Mouse (Mus musculus) fibroblast of lung, adult 2 months (primary cell): Measurements from ENCODE around the gene Bud13.
A peak's percentile ranks its signal among the peaks of the same experiment; 100 is the strongest.

Experiments used
- DNase-seq: peaks from one replicate; pipeline ENCODE4 v3.0.0-alpha.2; 2011; ENCODE audit warnings: low read depth

Bud13 gene

GRCm38 (mm10) chr9:46282631-46283436 lies at the start of gene Bud13:
Gene Bud13 (plus strand): TSS chr9:46283008.
- peak; percentile 76 for DNase-seq

DNA sequence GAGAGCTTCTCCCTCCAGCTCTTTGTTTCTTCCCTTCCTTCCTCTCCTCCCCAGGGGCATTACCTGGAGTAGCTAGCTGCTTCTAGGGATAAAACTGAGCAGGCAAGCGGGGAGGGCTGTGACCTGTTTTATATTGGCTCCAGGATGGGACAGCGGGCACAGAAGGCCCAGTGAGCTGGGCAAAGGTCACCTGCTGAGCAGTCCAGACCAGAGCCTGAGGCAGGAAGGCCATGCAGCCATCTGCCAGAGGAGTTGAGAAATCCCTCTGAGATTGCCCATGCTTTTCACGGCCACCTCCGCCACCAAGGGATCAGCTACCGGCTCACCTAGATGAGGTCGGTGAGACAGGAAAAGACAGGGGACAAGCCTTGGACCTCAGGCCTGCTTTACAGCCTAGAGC lies 47.6 kb upstream of the Bud13 start:
- no peak for DNase-seq

- no peak for DNase-seq
Measured at GRCm38 (mm10) chr9:46235596-46235648, 47.4 kb upstream of the Bud13 start, which contains the start of gene Apoc3. Gene Apoc3 (minus strand): TSS chr9:46235636.

DNA sequence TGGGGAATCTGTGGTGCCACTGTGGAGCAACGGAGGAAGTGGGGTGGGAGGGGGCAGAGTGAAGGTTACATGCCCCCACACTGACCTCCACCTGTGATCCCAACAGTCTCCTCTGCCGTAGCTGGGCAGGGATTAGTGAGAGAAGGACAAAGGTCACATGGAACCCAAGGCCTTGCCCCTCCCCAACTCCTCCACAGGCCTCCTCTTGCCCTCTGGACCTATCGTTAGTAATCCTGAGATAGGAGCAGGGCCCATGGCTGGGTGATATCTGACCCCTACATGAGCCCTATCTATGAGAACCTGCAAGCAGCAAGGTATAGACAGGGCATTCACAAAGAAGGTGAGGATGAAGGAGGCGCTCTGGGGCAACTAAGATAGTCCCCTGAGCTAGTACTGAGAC lies 47.2 kb upstream of the Bud13 start:
- no peak for DNase-seq

- no peak for DNase-seq
Measured at GRCm38 (mm10) chr9:46238850-46239249, 44.0 kb upstream of the Bud13 start.

- no peak for DNase-seq
Measured at GRCm38 (mm10) chr9:46240526-46241153, 42.2 kb upstream of the Bud13 start, which contains the start of gene Apoa4. Gene Apoa4 (plus strand): TSS chr9:46240696.

DNA sequence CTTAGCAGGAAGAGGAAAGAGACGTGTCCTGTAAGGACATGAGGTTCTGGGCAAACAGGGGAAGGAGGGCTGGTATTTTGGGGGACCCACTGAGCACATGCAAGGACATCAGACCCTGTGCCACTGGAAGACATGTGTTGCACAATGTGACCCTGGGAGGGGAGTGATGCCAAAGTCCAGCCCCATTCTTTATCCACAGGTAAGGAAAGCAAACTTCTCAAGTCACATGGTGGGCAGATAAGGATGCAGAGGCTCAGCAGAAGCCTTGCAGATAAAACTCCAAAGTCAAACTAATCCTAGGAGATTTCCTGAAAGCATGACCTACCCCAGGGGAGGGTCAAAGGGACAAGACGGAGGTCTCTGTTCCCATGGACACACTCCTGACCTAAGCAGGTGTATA lies 41.0 kb upstream of the Bud13 start:
- no peak for DNase-seq

DNA sequence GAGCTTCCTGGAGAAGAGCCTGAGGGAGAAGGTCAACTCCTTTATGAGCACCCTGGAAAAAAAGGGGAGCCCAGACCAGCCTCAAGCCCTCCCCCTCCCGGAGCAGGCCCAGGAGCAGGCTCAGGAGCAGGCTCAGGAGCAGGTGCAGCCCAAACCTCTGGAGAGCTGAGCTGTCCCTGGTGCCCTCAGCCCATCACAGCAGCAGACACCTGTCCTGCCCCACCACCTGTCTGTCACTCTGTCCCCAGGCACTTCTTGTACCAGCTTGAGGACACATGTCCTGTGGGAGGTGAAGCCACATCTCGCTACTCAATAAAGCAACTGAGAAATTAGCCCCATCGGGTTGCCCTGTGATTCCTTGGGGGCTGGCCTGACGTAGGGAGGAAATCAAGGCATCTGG lies 39.7 kb upstream of the Bud13 start:
- no peak for DNase-seq

DNA sequence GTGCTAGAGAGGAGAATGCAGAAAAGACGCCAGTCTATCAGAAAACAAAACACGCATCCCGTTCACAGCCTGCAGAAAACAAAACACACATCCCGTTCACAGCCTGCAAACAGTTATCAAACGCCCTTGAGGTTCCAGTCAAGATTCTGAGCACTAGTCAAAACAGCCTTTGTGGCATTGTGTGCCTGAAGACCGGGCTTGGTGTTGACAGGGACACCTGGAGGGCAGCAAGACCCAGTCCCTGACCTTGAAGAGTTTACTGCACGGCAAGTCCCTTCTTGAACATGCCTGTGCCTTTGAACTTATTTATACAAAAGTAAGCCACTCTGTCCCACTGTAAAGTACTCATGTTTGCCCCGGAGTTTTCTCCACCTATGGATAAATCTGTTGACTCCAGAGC lies 39.2 kb upstream of the Bud13 start:
- DNase-seq = no peak

GRCm38 (mm10) chr9:46246752-46247324 lies 36.0 kb upstream of the Bud13 start:
- peak; percentile 36 for DNase-seq

GRCm38 (mm10) chr9:46256177-46256576 lies 26.6 kb upstream of the Bud13 start:
- no peak for DNase-seq

DNA sequence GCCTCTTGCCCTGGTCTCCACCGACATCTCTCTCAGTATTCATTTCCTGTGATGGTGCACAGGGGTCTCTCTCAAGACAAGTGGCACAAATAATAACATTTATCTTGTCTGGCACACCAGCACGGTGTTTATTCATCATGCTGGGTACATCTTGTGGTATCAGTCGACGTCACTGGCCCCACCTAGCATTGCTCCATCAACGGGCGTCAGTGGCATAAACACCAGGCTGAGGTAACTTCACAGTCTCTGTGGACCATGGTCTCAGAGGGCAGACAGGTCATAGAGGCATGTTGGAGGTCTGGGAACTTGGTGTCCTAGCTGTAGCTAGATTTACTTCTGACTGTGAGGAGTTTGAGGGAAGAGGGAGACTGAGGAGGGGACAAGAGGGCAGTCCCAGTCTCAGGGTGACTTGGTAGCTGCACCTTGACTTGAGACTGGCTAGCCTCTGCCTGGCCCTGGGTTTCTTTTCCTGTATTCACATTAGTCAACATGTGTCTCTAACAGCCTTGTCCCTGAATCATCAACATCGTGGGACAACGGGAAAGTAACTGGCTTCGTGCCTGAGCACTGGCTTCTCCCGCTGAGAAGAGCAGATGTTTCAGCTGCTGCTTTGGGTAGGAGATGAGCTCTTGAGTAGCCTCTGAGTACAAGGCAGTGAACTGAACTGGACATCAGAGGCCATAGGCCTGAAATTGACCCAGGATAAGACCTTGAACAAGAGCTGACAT lies 26.0 kb upstream of the Bud13 start:
- no peak for DNase-seq

GRCm38 (mm10) chr9:46257546-46257945 lies 25.3 kb upstream of the Bud13 start:
- no peak for DNase-seq

DNA sequence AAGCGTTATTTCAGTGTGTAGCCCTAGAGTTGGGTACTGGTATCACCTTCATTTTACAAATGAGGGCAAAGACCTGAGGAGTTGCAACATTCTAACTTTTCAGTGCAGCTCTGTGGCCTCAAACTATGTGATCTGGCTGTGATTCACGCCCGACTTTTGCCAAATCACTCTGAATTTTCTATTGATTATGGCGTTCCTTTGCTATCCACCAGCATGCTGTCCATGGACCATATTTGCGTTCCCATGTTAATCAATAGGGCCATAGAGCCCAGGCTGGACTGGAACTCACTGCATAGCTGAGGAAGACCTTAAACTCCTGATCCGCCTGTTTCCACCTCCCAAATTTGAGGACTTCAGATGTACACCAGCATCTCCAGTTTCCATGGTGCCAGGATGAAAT lies 23.7 kb upstream of the Bud13 start:
- DNase-seq = no peak

GRCm38 (mm10) chr9:46261131-46261530 lies 21.7 kb upstream of the Bud13 start:
- no peak for DNase-seq

GRCm38 (mm10) chr9:46268343-46268873 lies 14.4 kb upstream of the Bud13 start, which contains the start of gene Apoa5:
Gene Apoa5 (plus strand): TSS chr9:46268633.
- no peak for DNase-seq

DNA sequence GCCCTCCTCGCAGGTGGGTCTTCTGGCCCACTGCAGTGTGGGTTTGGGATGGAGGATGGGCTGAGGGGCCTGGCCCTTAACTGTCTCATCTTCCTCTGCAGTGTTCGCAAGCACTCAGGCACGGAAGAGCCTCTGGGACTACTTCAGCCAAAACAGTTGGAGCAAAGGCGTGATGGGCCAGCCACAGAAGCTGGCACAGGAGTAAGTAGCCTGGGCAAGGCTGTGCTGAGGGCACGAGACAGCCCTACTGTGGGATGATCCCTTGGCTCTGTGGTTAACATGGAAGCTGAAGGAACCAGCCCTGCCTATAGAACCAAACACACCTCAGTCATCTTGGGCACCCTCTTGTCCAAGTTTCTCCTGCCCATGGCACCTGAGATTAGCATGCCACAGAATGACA lies 13.7 kb upstream of the Bud13 start:
- no peak for DNase-seq

DNA sequence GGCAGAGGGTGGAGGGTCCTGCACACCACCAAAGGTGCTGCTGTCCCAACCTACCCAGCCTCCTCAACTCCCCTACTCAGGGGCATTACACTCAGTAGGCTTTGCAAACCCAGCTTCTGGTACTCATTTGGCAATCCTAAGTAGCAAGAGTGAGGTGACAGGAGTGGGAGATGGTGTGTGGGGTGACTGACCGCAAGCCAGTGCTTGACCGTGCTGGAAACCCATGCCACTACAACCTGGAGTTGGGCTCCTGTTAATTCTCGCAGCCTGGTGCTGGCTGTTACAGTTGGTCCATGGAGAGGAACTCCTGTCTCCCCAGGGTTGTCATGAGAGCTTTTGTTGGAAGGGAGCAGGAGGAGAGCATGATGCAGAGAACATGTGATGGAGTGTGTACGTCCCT lies 12.0 kb upstream of the Bud13 start:
- no peak for DNase-seq

GRCm38 (mm10) chr9:46272070-46272469 lies 10.7 kb upstream of the Bud13 start:
- DNase-seq = no peak

DNA sequence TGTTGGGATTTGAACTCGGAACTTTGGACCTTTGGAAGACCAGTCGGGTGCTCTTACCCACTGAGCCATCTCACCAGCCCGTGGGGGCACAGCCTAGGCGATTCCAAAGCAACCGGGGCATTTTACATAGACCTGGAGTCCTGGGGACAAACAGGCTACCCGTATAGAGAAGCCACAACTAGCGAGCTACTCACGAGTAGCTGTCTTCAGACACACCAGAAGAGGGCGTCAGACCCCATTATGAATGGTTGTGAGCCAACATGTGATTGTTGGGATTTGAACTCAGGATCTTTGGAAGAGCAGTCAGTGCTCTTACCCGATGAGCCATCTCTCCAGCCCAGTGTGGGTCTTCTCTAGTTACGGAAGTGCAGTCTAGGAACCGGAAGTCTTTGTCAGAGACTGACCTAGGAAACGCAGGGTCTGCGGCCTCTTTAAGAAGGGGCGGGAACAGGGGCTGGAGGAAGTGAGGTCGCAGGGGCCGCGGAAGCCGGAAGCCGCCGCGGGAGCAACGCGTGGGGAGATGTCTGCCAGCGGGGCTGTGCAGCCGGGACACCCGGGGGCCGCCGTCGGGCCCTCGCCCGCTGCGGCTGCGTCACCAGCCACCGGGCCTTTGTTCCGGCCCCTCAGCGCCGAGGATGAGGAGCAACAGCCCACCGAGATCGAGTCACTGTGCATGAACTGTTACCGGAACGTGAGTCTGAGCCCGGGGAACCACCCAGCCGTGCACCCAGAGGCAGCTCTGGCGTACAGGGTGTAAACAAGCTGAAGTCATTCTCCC lies 9.9 kb upstream of the Bud13 start, which contains the start of gene Zpr1:
TSS of gene Zpr1 (plus strand) at position 388 of the 778 bp plus-strand sequence.
- peak; percentile 59 for DNase-seq

- no peak for DNase-seq
Measured at GRCm38 (mm10) chr9:46274494-46274893, 8.3 kb upstream of the Bud13 start.

- DNase-seq = no peak
Measured at GRCm38 (mm10) chr9:46298381-46298780, 15.6 kb downstream of the Bud13 start.
